Comparison of ENCODE assay signal across 7 mouse cellular contexts in the genomic region with DNA sequence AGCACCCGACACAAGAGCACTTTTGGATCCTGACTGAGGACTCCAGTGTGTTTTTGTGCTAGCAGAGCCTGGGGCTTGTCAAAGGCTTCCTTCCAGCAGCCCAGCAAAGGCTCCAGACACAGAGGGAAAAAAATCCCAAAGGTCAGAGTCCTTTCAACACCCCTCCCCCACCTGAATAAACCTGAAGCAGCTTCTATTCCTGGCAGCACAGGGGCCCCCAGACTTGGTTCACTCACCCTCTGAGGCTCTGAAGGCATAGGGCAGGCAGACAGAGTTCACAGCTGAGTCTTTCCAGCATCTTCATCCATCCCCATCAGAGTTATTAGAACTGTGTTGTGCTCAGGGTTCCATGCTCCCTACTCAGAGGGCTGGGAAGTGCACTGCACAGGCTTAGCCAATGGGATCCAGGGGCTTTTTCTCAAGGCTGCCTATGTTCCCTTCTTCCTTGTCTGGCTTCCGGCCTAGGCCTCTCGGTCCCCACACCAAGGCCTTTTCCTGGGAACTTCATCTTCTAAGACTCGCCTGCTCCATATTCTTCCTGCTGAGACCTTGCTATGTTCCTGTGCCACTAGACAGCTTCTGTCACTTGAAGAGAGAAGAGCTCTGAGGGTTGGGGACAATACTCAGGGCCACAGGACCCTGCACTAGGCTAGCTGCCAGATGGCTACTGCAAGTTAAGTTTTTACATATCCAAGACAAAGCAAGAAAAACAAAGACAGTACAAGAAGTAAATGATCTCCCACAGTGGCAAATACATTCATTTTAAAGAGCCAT. TPM values are rescaled to one million over a fixed set of nuclear protein-coding genes. Genes with fewer than 3 reads are reported as not detected.
A peak's percentile ranks its signal among the peaks of the same experiment; 100 is the strongest.
DNase-seq lines count a peak whose midpoint lies in the region; ATAC-seq lines count a peak whose summit lies in the region.

No protein-coding gene starts in this region.

- peak overlapping the region; percentile 27; the same call in 1 of the 2 replicates for H3K27ac ChIP-seq in kidney, embryonic 14.5 days (ENCODE audit: low read depth, low read length)
- H3K27ac ChIP-seq in limb, embryonic 11.5 days (replicated peaks; ENCODE audit: low read depth, low read length), result peak overlapping the region; percentile 10; the same call in 1 of the 2 replicates
- H3K27ac ChIP-seq in hindbrain, embryonic 11.5 days (ENCODE audit: low read depth, low read length), result no peak overlapping the region

- 60% methylated on average over 4 of the region's 4 CpGs for WGBS in kidney, embryonic 14.5 days
- WGBS in limb, embryonic 11.5 days, result 68% methylated on average over 4 of the region's 4 CpGs
- WGBS in hindbrain, embryonic 11.5 days, result 56% methylated on average over 4 of the region's 4 CpGs

- H3K4me2 ChIP-seq in kidney, embryonic 14.5 days (replicated peaks; ENCODE audit: low read depth, low read length), result no peak overlapping the region
- no peak overlapping the region for H3K4me2 ChIP-seq in limb, embryonic 11.5 days (ENCODE audit: low read depth, severe bottlenecking)
- no peak overlapping the region for H3K4me2 ChIP-seq in hindbrain, embryonic 11.5 days (replicated peaks; ENCODE audit: low read depth, low read length)

- no peak for DNase-seq in kidney, adult 11 months
- DNase-seq in NIH3T3 (ENCODE audit: low read depth), result peak; percentile 31
- DNase-seq in embryo, embryonic 11 days, result peak; percentile 62
- peak; percentile 57 for DNase-seq in limb, embryonic 11.5 days (ENCODE audit: low spot score)
- DNase-seq in T-cell, adult 2 months (ENCODE audit: low spot score), result no peak
- no peak for DNase-seq in hindbrain, embryonic 11.5 days (ENCODE audit: low spot score)

- H3K36me3 ChIP-seq in kidney, embryonic 14.5 days (ENCODE audit: control insufficient read depth, insufficient read depth, low read length), result no peaks in the 10 kb centered on the region
- no peaks in the 10 kb centered on the region for H3K36me3 ChIP-seq in limb, embryonic 11.5 days (ENCODE audit: control insufficient read depth, insufficient read depth, low read length)
- H3K36me3 ChIP-seq in hindbrain, embryonic 11.5 days (ENCODE audit: control insufficient read depth, insufficient read depth, low read length), result no peaks in the 10 kb centered on the region

- H3K4me1 ChIP-seq in kidney, embryonic 14.5 days (ENCODE audit: control insufficient read depth, insufficient read depth, low read length), result peaks cover 33% of the 10 kb centered on the region
- peaks cover 16% of the 10 kb centered on the region for H3K4me1 ChIP-seq in limb, embryonic 11.5 days (ENCODE audit: control insufficient read depth, insufficient read depth, low read length)
- H3K4me1 ChIP-seq in hindbrain, embryonic 11.5 days (replicated peaks; ENCODE audit: control insufficient read depth, insufficient read depth, low read length), result no peaks in the 10 kb centered on the region

- ATAC-seq in kidney, embryonic 14.5 days (ENCODE audit: low FRiP score, low TSS enrichment), result no peak
- no peak for ATAC-seq in limb, embryonic 11.5 days (ENCODE audit: insufficient number of reproducible peaks, low FRiP score, low TSS enrichment, low read depth)
- no peak for ATAC-seq in hindbrain, embryonic 11.5 days (ENCODE audit: low FRiP score)

- H3K9me3 ChIP-seq in kidney, embryonic 14.5 days (ENCODE audit: control insufficient read depth, low read length), result no peaks in the 10 kb centered on the region
- H3K9me3 ChIP-seq in limb, embryonic 11.5 days (ENCODE audit: control insufficient read depth, low read length), result no peaks in the 10 kb centered on the region
- no peaks in the 10 kb centered on the region for H3K9me3 ChIP-seq in hindbrain, embryonic 11.5 days (ENCODE audit: control insufficient read depth, low read length)

- H3K4me3 ChIP-seq in kidney, embryonic 14.5 days (ENCODE audit: low read length), result no peak overlapping the region
- no peak overlapping the region for H3K4me3 ChIP-seq in limb, embryonic 11.5 days (ENCODE audit: low read depth, low read length)
- H3K4me3 ChIP-seq in hindbrain, embryonic 11.5 days (ENCODE audit: low read depth, low read length), result no peak overlapping the region

- no peak overlapping the region for H3K9ac ChIP-seq in kidney, embryonic 14.5 days (ENCODE audit: low read depth, low read length)
- H3K9ac ChIP-seq in limb, embryonic 11.5 days (ENCODE audit: low read length), result no peak overlapping the region
- H3K9ac ChIP-seq in hindbrain, embryonic 11.5 days (ENCODE audit: low read depth, low read length), result no peak overlapping the region

- no peaks in the 10 kb centered on the region for H3K27me3 ChIP-seq in kidney, embryonic 14.5 days (ENCODE audit: control insufficient read depth, insufficient read depth, low read length)
- 0 out of 2 replicates have a peak, but pooled peaks cover 2% of the 10 kb centered on the region for H3K27me3 ChIP-seq in limb, embryonic 11.5 days (ENCODE audit: control insufficient read depth, insufficient read depth, low read length)
- H3K27me3 ChIP-seq in hindbrain, embryonic 11.5 days (ENCODE audit: control insufficient read depth, insufficient read depth, low read length), result peaks cover 6% of the 10 kb centered on the region; the same call in 1 of the 2 replicates

RNA-seq across cellular contexts. Expression of a gene that starts 4.7 kb away (rescaled TPM):
- polyA plus RNA-seq in kidney, embryonic 14.5 days (2014; fragmentation: Nextera tagmentation; extraction: Ambion mirVana), result 2.7 and 3.0 TPM in 2 replicates
- polyA plus RNA-seq in limb, embryonic 11.5 days (2014; fragmentation: Nextera tagmentation; extraction: Ambion mirVana), result 1.3 and 2.3 TPM in 2 replicates
- 1.3 and 2.0 TPM in 2 replicates for polyA plus RNA-seq in hindbrain, embryonic 11.5 days (2014; fragmentation: Nextera tagmentation; extraction: Ambion mirVana)

RNA-seq across cellular contexts. Expression of a gene that starts 5.4 kb away (rescaled TPM):
- polyA plus RNA-seq in kidney, embryonic 14.5 days (2014; fragmentation: Nextera tagmentation; extraction: Ambion mirVana), result 79.8 and 83.2 TPM in 2 replicates
- polyA plus RNA-seq in limb, embryonic 11.5 days (2014; fragmentation: Nextera tagmentation; extraction: Ambion mirVana), result 67.4 and 72.5 TPM in 2 replicates
- 34.0 and 34.4 TPM in 2 replicates for polyA plus RNA-seq in hindbrain, embryonic 11.5 days (2014; fragmentation: Nextera tagmentation; extraction: Ambion mirVana)

RNA-seq across cellular contexts. Expression of a gene that starts 9.7 kb away (rescaled TPM):
- polyA plus RNA-seq in kidney, embryonic 14.5 days (2014; fragmentation: Nextera tagmentation; extraction: Ambion mirVana), result 15.3 and 22.0 TPM in 2 replicates
- polyA plus RNA-seq in limb, embryonic 11.5 days (2014; fragmentation: Nextera tagmentation; extraction: Ambion mirVana), result 20.5 and 21.9 TPM in 2 replicates
- polyA plus RNA-seq in hindbrain, embryonic 11.5 days (2014; fragmentation: Nextera tagmentation; extraction: Ambion mirVana), result 11.8 and 13.4 TPM in 2 replicates

RNA-seq across cellular contexts. Expression of a gene that starts 32.3 kb away (rescaled TPM):
- polyA plus RNA-seq in kidney, embryonic 14.5 days (2014; fragmentation: Nextera tagmentation; extraction: Ambion mirVana), result 0.62 and 1.1 TPM in 2 replicates
- polyA plus RNA-seq in limb, embryonic 11.5 days (2014; fragmentation: Nextera tagmentation; extraction: Ambion mirVana), result 0.17 and 0.18 TPM in 2 replicates
- 11.1 and 11.6 TPM in 2 replicates for polyA plus RNA-seq in hindbrain, embryonic 11.5 days (2014; fragmentation: Nextera tagmentation; extraction: Ambion mirVana)

RNA-seq across cellular contexts. Expression of a gene that starts 32.5 kb away (rescaled TPM):
- polyA plus RNA-seq in kidney, embryonic 14.5 days (2014; fragmentation: Nextera tagmentation; extraction: Ambion mirVana), result 37.1 and 41.4 TPM in 2 replicates
- polyA plus RNA-seq in limb, embryonic 11.5 days (2014; fragmentation: Nextera tagmentation; extraction: Ambion mirVana), result 14.2 and 16.1 TPM in 2 replicates
- 17.8 and 20.2 TPM in 2 replicates for polyA plus RNA-seq in hindbrain, embryonic 11.5 days (2014; fragmentation: Nextera tagmentation; extraction: Ambion mirVana)

Comparison
In these comparisons a context has a peak if more than half of its experiments do, and no peak if none do; other contexts are left out.
1. DNase-seq: peak in NIH3T3 (single experiment), embryo, embryonic 11 days (single experiment) and limb, embryonic 11.5 days (single experiment); none in kidney, adult 11 months (single experiment), T-cell, adult 2 months (single experiment) and hindbrain, embryonic 11.5 days (single experiment).